Mouse (Mus musculus) embryo, embryonic 10.5 days (tissue): Measurements from ENCODE around the gene Gpr84.
"Not testable (repeated sequence)": the region's sequence is repeated elsewhere in the genome, so short reads cannot be mapped to it uniquely, and the experiment has no call there.

Experiments used
- DNase-seq: peaks from one replicate; pipeline ENCODE4 v3.0.0-alpha.2; 2015; ENCODE audit warnings: low spot score

Gene Gpr84

GRCm38 (mm10) chr15:103285778-103286417 lies 24.5 kb downstream of the Gpr84 start:
- DNase-seq: no peak

GRCm38 (mm10) chr15:103284647-103285046 lies 25.8 kb downstream of the Gpr84 start:
- DNase-seq: no peak

- DNase-seq: peak; percentile 82
These were observed 26.3 kb downstream of the Gpr84 start for GRCm38 (mm10) chr15:103284066-103284465.

GRCm38 (mm10) chr15:103281465-103282205 lies 28.8 kb downstream of the Gpr84 start:
- DNase-seq: no peak

GRCm38 (mm10) chr15:103280817-103281464 lies 29.5 kb downstream of the Gpr84 start:
- peak; percentile 76 for DNase-seq

- peak; percentile 61 for DNase-seq
These were observed 30.7 kb downstream of the Gpr84 start for GRCm38 (mm10) chr15:103279750-103280149.

GRCm38 (mm10) chr15:103277949-103278348 lies 32.5 kb downstream of the Gpr84 start:
- no peak for DNase-seq

GRCm38 (mm10) chr15:103275943-103276342 lies 34.5 kb downstream of the Gpr84 start:
- DNase-seq: not testable (repeated sequence)

- peak; percentile 99 for DNase-seq
These were observed 37.8 kb downstream of the Gpr84 start, which contains the start of gene Copz1 for GRCm38 (mm10) chr15:103272419-103273279. TSS of gene Copz1 (plus strand) at chr15:103272714.

- DNase-seq: no peak
These were observed 41.5 kb downstream of the Gpr84 start for GRCm38 (mm10) chr15:103268903-103269302.

GRCm38 (mm10) chr15:103264794-103265193 lies 45.6 kb downstream of the Gpr84 start:
- DNase-seq: no peak

- DNase-seq: no peak
These were observed 50.4 kb downstream of the Gpr84 start for GRCm38 (mm10) chr15:103259989-103260388.

GRCm38 (mm10) chr15:103259162-103259561 lies 51.2 kb downstream of the Gpr84 start:
- no peak for DNase-seq
